Mouse (Mus musculus) T-helper 1 cell (primary cell): ENCODE results near the gene Pbx2.

Experiments
- in situ Hi-C: fragments of 300-600 bp; cut with MboI, MseI; formaldehyde crosslinking; loops from one replicate; pipeline ENCODE4 v1.15.1; 2025; ENCODE audit warnings: high pct_unique_total_duplicates

The Pbx2 gene

DNA sequence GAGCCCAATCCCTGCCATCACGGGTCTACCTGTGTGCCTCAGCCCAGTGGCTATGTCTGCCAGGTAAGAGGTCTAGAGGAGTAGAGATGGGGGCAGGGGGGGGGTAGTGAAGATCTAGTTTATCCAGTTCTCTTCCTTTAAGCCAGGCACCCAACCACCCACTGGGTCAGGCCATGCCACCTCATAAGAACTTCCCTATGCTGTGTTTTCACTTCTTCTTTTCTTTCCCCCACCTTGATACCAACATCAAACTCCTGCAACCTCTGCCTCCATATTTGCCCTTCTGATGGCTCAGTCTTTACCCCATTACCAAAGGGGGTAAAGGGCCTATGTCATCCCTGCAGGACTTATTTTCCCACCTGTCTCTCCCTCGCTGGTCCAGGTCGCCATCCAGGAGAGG, 13.0 kb upstream of the Pbx2 start:
- in situ Hi-C loops, result no loop called here

DNA sequence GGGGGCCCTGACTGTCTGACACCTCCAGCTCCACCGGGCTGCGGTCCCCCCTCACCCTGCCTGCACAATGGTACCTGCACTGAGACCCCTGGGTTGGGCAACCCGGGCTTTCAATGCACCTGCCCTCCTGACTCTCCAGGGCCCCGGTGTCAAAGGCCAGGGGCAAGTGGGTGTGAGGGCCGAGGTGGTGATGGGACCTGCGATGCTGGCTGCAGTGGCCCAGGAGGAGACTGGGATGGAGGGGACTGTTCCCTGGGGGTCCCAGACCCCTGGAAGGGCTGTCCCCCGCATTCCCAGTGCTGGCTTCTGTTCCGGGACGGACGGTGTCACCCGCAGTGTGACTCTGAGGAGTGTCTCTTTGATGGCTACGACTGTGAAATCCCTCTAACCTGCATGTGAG, 8.5 kb upstream of the Pbx2 start:
- in situ Hi-C loops, result no loop called here

DNA sequence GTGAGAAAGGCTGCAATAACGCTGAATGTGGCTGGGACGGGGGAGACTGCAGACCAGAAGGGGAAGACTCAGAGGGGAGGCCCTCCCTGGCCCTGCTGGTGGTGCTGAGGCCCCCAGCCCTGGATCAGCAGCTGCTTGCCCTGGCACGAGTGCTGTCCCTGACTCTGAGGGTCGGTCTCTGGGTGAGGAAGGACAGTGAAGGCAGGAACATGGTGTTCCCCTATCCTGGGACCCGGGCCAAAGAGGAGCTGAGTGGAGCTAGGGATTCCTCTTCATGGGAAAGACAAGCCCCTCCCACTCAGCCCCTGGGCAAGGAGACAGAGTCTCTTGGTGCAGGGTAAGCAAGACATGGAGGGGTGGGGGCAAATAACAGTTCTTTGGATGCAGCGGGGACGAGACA, 7.7 kb upstream of the Pbx2 start:
- in situ Hi-C loops, result no loop called here

DNA sequence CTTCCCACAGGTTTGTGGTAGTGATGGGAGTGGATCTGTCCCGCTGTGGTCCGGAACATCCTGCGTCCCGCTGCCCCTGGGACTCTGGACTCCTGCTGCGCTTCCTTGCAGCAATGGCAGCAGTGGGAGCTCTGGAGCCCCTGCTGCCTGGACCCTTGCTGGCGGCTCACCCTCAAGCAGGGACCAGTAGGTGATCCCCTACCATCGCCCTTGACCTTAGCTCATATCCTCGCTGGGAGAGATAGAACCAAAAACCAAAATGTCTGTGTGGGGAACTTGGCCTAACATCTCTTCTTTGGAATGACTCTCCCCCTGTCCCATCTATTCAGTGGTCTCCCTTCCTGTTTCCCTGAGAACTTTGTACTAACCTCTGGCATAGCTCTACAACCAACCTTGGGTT, 7.2 kb upstream of the Pbx2 start:
- in situ Hi-C loops, result no loop called here

DNA sequence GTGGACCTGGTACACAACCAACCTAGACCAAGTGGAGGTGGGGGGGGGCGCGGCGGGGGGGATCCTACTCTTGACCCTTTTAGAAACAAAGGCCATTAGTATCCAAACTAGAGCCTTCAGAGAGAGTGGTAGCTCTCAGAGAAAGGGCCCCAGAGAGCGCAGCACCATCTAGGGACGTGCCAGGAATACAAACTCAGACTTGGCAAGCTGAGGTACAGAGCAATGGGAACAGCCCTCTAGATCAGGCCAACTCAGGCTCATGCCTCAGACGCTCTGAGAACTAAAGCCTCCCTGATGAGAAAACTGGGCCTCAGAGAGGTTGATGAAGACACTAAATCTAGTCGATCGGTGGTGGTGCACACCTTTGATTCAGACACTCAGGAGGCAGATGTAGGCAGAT, 5.9 kb upstream of the Pbx2 start:
- in situ Hi-C loops, result no loop called here

DNA sequence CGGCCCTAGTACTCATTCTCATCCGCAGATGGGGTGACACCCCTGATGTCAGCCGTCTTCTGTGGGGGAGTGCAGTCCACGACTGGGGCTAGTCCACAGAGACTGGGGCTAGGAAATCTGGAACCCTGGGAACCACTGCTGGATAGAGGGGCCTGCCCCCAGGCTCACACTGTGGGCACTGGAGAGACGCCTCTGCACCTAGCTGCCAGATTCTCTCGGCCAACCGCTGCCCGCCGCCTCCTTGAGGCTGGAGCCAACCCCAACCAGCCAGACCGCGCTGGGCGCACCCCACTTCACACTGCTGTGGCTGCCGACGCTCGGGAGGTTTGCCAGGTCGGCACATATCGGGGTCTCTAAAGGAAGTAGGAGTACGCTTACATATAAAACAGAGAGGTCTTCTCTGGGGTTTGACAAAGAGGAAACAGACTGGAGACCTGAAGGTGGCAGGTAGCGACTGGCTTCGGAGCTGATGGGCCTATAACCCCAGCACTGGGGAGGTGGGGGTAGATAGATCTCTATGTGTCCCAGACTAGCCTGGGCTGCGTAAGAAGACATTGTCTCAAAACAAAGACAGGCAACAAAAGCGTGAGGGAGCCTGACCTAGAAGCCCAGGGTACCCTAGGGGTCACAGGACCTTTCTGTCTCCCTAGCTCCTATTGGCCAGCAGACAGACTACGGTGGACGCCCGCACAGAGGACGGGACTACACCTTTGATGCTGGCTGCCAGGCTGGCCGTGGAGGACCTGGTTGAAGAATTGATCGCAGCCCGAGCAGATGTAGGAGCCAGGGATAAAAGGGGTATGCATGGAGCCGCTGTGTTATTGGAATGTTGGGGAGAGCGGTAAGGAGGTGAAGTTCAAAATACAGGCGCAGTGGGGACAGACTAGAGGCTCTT, 4.9 kb upstream of the Pbx2 start:
- in situ Hi-C loops, result no loop called here

DNA sequence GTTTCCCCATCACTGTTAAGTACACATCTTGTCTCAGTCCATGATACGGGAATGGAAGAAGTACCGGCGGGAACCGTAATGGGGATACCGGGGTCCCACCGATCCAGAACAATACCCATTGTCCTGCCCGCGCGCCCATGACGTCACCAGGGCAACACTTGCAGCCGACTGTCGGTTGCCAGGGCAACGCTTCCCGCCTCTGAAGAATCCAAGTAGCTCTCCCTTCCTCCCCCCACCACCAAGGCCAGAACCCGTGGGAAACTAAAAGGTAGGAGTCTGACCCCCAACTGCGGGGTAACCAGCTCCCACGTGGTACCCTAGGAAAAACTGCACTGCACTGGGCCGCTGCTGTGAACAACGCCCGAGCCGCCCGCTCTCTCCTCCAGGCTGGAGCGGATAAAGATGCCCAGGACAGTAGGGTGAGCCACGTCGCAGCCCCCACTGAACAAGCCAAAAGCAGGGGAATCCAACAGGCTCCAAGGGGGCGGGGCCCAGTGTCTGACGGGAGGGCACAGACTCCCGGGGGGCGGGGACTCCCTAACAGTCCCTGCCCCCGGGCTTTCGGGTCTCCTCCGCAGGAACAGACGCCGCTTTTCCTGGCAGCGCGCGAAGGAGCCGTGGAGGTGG, 4.2 kb upstream of the Pbx2 start:
- in situ Hi-C loops, result no loop called here

DNA sequence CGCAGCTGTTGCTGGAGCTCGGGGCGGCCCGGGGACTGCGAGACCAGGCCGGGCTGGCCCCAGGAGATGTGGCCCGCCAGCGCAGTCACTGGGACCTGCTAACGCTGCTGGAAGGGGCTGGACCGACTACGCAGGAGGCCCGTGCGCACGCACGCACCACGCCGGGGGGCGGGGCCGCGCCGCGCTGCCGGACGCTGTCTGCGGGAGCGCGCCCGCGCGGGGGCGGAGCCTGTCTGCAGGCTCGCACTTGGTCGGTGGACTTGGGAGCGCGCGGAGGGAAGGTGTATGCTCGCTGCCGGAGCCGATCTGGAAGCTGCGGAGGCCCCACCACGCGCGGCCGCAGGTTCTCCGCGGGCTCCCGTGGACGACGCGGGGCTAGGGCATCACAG, 3.6 kb upstream of the Pbx2 start:
- in situ Hi-C loops, result no loop called here

DNA sequence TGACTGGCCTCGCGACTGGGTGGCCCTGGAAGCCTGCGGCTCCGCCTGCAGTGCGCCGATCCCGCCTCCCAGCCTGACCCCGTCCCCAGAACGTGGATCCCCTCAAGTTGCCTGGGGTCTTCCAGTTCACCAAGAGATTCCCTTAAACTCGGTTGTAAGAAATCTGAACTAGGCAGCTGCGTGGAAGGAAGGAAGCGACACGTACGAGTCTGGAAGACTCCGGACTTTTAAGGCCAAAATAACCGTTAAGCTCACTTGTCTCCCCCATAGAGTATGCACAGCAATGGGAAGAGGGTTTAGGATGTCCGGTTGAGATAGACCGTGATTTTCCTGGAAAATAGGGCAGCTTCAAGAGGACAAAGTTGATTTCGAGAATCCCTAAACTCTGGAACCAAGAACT, 3.3 kb upstream of the Pbx2 start:
- in situ Hi-C loops, result no loop called here

DNA sequence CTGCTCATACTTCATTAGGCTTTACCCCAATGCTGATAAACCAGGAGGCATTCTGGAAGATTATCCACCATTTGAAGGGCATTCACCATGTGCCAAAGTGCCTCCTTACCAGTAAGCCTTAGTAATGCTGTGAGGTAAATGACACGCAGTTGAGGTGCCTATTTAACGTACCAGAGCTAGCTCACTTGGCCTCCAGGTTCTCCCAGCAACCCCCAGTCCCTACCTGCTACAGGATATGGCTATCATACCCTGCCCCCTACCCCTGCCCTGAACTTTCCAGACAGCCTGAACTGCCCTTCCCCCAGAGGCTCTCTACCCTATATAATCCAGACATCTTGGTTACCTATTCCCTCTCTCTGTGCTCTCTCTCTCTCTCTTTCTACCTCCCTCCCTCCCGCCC, 2.3 kb upstream of the Pbx2 start:
- in situ Hi-C loops, result no loop called here

DNA sequence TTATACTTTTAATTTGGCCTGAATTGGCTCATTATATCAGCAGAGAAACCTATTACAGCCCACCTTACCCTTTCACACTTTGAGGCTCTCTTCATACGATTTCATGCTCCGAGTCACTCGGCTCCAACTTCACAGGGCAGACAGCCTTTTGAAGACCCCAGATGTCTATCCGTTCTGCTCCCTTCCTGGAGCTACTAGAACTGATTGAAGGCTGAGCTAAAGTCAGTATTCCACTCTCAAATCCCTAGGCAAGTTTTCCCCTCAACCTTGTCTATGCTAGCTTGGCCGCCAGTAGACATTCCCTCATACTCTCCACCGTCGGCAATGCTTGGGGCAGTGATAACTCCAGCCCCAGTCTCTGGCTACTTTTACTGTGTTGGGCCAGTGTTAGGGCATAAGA, 1.9 kb upstream of the Pbx2 start:
- in situ Hi-C loops, result no loop called here

DNA sequence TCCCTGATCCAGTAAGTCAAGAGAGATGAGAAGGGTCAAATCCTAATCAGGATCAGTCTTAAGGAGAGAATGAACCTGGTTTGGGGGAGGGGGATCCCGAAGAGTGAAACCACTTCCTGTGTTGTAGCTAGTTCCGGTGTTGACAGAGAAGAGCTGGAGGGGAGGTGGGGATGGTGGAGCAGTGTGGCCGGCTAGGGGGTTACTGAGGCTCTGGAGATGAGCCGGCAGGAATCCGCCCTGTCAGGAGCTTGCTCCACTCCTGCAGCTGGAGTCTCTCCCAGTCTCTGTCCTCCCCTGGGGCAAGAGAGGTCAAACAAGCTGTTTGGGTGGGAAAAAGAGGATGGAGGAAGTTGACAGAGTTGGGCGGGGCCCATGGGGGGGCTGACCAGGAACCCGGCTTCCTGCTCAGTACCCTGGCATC, 1.4 kb upstream of the Pbx2 start, which contains the start of gene Gpsm3:
Gene Gpsm3 (plus strand): TSS at position 126 of the 421 bp plus-strand sequence.
- in situ Hi-C loops, result no loop called here

DNA sequence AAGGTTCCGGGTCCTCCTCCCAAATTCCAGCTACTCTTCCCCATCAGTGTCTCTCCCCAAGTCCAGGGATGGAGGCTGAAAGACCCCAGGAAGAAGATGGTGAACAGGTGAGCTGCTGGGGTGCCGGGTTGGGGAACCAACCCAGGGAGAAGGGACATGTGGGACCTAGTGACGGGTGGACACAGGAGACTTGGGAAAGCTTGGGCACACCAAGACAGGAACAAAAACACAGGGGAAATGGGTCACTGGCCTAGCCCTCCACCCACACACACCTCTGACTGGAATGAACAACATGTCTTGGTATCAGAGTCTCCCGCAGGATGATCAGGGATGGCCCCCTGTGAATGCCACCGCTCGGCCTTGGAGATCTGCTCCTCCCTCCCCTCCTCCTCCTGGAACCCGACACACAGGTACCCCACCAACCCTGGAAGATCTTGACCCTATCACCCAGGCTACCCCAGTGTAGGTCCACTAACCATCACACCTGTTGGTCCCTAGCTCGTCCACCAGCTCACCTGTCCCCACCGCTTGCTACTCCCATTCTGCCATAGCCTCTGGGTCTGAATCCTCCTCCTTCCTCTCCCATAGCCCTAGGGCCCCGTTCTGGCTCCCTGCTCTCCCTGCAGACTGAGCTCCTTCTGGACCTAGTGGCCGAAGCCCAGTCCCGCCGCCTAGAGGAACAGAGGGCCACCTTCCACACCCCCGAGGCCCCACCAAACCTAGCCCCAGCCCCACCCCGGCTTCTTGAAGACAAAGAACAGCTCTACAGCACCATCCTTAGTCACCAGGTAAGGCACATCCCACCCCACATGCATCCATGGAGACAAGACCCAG, 695 bp upstream of the Pbx2 start:
- in situ Hi-C loops, result no loop called here

DNA sequence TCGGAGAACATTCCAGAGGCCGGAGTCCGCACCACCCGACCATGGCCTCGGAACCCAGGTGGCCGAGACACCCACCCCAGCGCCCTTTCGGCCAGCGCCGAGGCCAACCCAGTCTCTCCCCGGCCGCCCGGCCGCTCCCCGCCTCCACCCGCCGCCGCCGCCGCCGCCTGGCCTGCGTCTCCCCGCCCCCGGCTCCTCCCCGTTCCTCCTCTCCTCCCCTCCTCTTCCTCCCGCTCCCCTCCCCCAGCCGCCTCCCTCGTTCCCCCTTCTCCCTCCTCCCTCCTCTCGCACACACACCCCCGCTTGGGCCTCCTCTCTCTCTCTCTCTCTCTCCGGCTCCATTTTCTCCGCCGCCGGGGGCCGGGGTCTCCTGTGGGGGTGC, 919 bp downstream of the Pbx2 start:
- in situ Hi-C loops, result no loop called here

DNA sequence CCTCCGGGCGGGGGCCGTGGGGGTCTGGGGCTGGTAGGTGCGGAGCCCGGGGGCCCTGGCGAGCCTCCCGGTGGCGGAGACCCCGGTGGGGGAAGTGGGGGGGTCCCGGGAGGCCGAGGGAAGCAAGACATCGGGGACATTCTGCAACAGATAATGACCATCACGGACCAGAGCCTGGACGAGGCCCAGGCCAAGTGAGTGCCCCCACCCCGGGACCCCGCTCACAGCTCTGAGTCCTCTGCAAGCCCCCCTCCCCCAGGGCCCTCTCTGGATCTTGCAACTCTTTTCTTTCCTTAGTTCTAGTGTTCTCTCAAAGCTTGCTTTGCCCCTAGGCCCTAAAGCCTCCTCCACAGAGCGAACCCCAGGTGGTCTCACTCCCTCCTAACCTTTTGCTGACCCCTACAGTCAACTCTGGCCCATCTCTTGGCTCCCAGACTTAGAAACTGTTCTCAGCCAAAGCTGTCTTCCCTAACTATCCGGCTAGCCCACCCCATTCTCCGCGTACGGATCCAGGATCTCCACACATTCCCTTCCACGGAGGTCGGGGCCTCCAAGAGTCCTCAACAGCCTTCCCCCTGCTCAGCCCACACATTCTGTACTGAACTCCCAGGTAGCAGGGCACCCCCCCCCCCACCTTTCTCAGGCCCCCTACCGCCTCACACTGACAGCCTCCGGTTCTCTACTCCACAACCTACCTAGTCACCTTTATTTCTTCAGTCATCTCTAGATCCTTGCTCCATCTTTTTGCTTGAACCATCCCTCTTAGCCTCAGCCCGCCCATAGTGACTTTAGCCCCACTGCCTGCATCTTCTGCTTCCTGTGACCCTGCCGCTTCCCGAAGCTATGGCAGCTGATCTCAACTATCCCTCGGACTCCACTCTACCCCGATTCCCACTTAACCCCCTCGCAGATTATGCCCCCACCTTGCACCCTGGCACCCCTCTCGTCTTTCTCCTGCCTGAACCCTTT, 1.8 kb downstream of the Pbx2 start:
- in situ Hi-C loops, result no loop called here

DNA sequence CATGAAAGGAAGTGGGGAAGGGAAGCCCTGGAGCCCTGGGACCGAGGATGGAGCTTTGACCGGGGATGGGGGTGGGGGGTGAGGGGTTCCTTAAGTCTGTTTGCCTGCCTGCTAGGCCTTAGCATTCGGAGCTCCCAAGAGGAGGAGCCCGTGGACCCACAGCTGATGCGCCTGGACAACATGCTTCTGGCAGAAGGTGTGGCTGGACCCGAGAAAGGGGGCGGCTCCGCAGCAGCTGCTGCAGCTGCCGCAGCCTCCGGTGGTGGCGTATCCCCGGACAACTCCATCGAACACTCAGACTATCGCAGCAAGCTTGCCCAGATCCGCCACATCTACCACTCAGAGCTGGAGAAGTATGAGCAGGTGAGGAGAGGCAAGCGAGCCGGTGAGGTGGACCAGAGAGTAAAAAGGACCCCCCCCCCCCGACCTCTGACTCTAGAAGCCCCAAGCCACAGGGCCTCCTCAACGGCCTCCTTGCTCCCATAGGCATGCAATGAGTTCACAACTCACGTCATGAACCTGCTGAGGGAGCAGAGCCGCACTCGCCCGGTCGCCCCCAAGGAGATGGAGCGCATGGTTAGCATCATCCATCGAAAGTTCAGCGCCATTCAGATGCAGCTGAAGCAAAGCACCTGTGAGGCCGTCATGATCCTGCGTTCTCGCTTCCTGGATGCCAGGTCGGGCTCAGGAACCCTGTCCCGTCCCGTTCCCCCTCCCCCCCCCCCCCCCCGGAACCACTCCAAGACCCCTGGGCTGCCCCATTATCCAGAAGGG, 2.9 kb downstream of the Pbx2 start:
- in situ Hi-C loops, result no loop called here

DNA sequence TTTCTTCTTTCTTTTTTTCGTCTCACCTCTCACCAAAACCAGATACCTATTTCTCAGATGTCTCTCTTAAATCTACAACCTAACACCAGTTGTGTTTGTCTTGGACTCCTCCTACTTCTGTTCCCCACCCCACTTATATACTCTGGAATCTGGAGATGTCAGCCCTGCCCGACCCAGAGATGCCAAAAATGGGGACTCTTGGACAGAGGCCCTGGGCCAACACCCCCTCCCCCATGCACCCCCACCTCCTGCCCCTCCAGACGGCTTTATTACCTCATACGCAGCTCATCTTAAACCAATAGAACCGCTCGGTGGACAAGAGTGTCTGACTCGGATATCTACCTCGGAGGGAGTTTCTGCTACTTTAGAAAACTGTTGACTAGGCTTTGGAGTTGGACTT, 5.0 kb downstream of the Pbx2 start:
- in situ Hi-C loops, result no loop called here

DNA sequence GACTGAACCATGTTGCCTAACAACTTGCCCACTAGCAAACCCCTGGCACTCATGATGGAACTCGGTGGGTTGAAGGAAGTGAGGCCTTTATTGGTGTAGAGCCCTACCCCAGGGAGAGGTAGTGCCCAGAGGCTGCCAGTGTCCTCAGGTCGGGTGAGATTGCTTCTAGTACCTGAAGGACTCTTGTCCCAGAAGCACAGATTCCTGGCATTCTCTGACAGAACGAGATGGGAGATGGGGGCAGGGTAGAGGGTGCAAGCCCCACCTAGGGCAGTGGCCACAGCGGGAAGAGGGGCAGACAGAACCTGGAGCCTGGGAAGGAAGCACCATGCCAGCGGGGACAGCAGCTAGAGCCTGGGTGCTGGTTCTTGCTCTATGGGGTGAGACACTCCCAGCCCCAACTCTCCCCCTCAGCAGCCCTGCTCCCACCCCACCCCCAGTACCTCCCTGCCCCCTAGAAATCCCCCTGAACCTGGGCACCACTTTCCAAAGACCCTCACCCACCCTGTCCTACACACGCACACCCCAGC, 6.6 kb downstream of the Pbx2 start, which contains the start of gene Ager:
Gene Ager (plus strand): TSS at position 297 of the 530 bp plus-strand sequence.
- in situ Hi-C loops, result no loop called here

DNA sequence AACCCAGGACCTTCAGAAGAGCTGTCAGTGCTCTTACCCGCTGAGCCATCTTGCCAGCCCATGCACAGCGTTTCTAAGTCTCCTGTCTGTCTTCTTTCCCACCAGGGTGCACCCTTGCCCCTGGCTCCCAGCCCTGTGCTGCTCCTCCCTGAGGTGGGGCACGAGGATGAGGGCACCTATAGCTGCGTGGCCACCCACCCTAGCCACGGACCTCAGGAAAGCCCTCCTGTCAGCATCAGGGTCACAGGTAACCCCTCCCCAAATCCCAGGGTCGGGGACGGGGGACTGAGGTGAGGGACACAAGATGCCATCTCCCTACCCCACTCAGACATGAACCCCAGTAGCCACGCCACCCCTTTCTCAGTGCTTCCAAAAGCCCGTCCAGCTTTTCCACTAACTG, 8.8 kb downstream of the Pbx2 start:
- in situ Hi-C loops, result loop anchor here (10.0 kb wide), 1 partner anchor 565 kb away; the partner anchor contains the start of genes Col11a2, Rxrb and Slc39a7

DNA sequence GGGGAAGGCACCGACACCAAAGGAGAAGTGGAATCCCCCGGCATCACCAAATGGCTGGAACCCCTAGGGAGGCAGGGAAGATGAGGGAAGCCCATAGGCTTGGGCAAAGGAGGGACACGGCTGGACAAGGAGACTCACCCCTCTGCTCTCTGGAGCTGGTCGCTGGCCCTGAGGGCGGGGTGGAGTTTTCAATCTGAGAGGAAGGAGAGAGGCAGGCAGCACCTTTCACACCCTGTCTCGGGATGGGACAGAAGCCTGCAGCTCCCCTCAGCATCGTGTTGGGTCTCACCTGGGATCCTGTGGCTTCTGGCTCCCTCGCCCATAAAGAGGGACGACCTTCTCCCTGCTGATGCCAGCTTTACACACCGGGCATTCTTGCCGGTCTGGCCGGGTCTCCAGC, 10.7 kb downstream of the Pbx2 start:
- in situ Hi-C loops, result loop anchor here (10.0 kb wide), 1 partner anchor 567 kb away; the partner anchor contains the start of genes Col11a2, Rxrb and Slc39a7
